Mouse (Mus musculus) MEL (cell line): ENCODE data around the gene Ppp2r1b. TPM values are rescaled to one million over a fixed set of nuclear protein-coding genes. Genes with fewer than 3 reads are reported as not detected.

Source experiments
- DNase-seq: peaks from one replicate; pipeline ENCODE4 v3.0.0; 2011; ENCODE audit warnings: low read depth, low spot score
- H3K27ac ChIP-seq: 2 replicates; pipeline ENCODE4 v1.5.1; 2012; ENCODE audit warnings: low read depth, mild to moderate bottlenecking, control low read depth, low read length, moderate library complexity; ENCODE audit not compliant: control insufficient read depth
- H3K27me3 ChIP-seq, 2 experiments: fragments of 150-350 bp in 1 of 2; sonication (generic) in 1 of 2; 2 replicates each; pipeline ENCODE4 v1.6.1; 2012; ENCODE audit warnings: low read length in 2 of 2, mild to moderate bottlenecking in 2 of 2, improper control_type of control experiment in 1 of 2, moderate library complexity in 1 of 2; ENCODE audit not compliant: insufficient read depth in 2 of 2, control insufficient read depth in 1 of 2
- H3K36me3 ChIP-seq, 2 experiments: 2 replicates each; pipeline ENCODE4 v1.6.1; 2012 to 2014; ENCODE audit warnings: low read length in 2 of 2, improper control_type of control experiment in 1 of 2, inconsistent platforms in 1 of 2, mild to moderate bottlenecking in 1 of 2; ENCODE audit not compliant: insufficient read depth in 2 of 2, control insufficient read depth in 1 of 2
- H3K4me1 ChIP-seq, 2 experiments: fragments of 150-350 bp in 1 of 2; sonication (generic) in 1 of 2; 2 replicates each; pipeline ENCODE4 v1.6.1; 2012; ENCODE audit warnings: low read length in 2 of 2, improper control_type of control experiment in 1 of 2, mild to moderate bottlenecking in 1 of 2; ENCODE audit not compliant: insufficient read depth in 2 of 2, control insufficient read depth in 1 of 2
- H3K4me3 ChIP-seq, 2 experiments: fragments of 150-350 bp in 1 of 2; sonication (generic) in 1 of 2; 2 replicates each; pipeline ENCODE4 v1.5.1; 2012; ENCODE audit warnings: low read depth in 2 of 2, low read length in 2 of 2, mild to moderate bottlenecking in 2 of 2, moderate library complexity in 2 of 2, control low read depth in 1 of 2, improper control_type of control experiment in 1 of 2; ENCODE audit not compliant: control insufficient read depth in 1 of 2, insufficient read depth in 1 of 2
- H3K79me2 ChIP-seq: 2 replicates; pipeline ENCODE4 v1.6.1; 2012; ENCODE audit warnings: mild to moderate bottlenecking, low read length, moderate library complexity; ENCODE audit not compliant: control insufficient read depth, poor library complexity, insufficient read depth
- H3K9ac ChIP-seq: 2 replicates; pipeline ENCODE4 v1.6.1; 2012; ENCODE audit warnings: low read depth, mild to moderate bottlenecking, control low read depth, low read length, moderate library complexity; ENCODE audit not compliant: control insufficient read depth, poor library complexity, severe bottlenecking
- H3K9me3 ChIP-seq: fragments of 150-350 bp; sonication (generic); replicated peaks from 2 replicates; pipeline ENCODE4 v1.6.1; 2012; ENCODE audit warnings: mild to moderate bottlenecking, low read length, improper control_type of control experiment, moderate library complexity; ENCODE audit not compliant: insufficient read depth
- CHD1 ChIP-seq: IDR thresholded peaks from 2 replicates; pipeline ENCODE4 v1.6.1; 2012; ENCODE audit warnings: low read depth, mild to moderate bottlenecking, inconsistent platforms, low read length, improper control_type of control experiment
- CTCF ChIP-seq, 3 experiments: IDR thresholded peaks in 2 of 3; conservative IDR thresholded peaks in 1 of 3; 2 replicates each; pipeline ENCODE4 v1.5.1; 2011 to 2012; ENCODE audit warnings: low read length in 3 of 3, low read depth in 2 of 3, mild to moderate bottlenecking in 2 of 3, improper control_type of control experiment in 1 of 3, inconsistent platforms in 1 of 3, mixed read lengths in 1 of 3, moderate library complexity in 1 of 3; ENCODE audit not compliant: control insufficient read depth in 1 of 3, insufficient read depth in 1 of 3, poor library complexity in 1 of 3, severe bottlenecking in 1 of 3
- ETS1 ChIP-seq: IDR thresholded peaks from 2 replicates; pipeline ENCODE4 v1.6.1; 2012; ENCODE audit warnings: low read depth, mild to moderate bottlenecking, inconsistent platforms, low read length, improper control_type of control experiment, moderate library complexity
- GABPA ChIP-seq: IDR thresholded peaks from 2 replicates; pipeline ENCODE4 v1.6.1; 2012; ENCODE audit warnings: low read depth, mild to moderate bottlenecking, inconsistent platforms, low read length, improper control_type of control experiment, moderate library complexity
- JUND ChIP-seq: IDR thresholded peaks from 2 replicates; pipeline ENCODE4 v1.6.1; 2011; ENCODE audit warnings: low read depth, mild to moderate bottlenecking, improper control_type of control experiment, low read length
- MAZ ChIP-seq: IDR thresholded peaks from 2 replicates; pipeline ENCODE4 v1.6.1; 2012; ENCODE audit warnings: low read depth, mild to moderate bottlenecking, inconsistent platforms, low read length, improper control_type of control experiment
- MEF2A ChIP-seq: IDR thresholded peaks from 2 replicates; pipeline ENCODE4 v1.6.1; 2014; ENCODE audit warnings: low read depth, mild to moderate bottlenecking, inconsistent platforms, low read length, improper control_type of control experiment; ENCODE audit not compliant: poor library complexity, insufficient replicate concordance, severe bottlenecking; ENCODE audit errors: extremely low read depth
- MXI1 ChIP-seq: IDR thresholded peaks from 2 replicates; pipeline ENCODE4 v1.6.1; 2011; ENCODE audit warnings: mild to moderate bottlenecking, low read depth, low read length, improper control_type of control experiment
- MYC ChIP-seq: IDR thresholded peaks from 2 replicates; pipeline ENCODE4 v1.6.1; 2011; ENCODE audit warnings: low read depth, mild to moderate bottlenecking, low read length, improper control_type of control experiment, moderate library complexity
- NRF1 ChIP-seq: IDR thresholded peaks from 2 replicates; pipeline ENCODE4 v1.6.1; 2014; ENCODE audit warnings: low read depth, mild to moderate bottlenecking, inconsistent platforms, low read length, improper control_type of control experiment, moderate library complexity; ENCODE audit not compliant: poor library complexity, insufficient read depth, severe bottlenecking
- POLR2A ChIP-seq, 2 experiments: IDR thresholded peaks; 2 replicates each; pipeline ENCODE4 v1.6.1; 2011 to 2012; ENCODE audit warnings: low read length in 2 of 2, mild to moderate bottlenecking in 2 of 2, control low read depth in 1 of 2, improper control_type of control experiment in 1 of 2, low read depth in 1 of 2, moderate library complexity in 1 of 2; ENCODE audit not compliant: control insufficient read depth in 1 of 2, insufficient read depth in 1 of 2, poor library complexity in 1 of 2
- POLR2AphosphoS2 ChIP-seq: IDR thresholded peaks from 2 replicates; pipeline ENCODE4 v1.6.1; 2011; ENCODE audit warnings: low read length, improper control_type of control experiment
- RAD21 ChIP-seq: IDR thresholded peaks from 2 replicates; pipeline ENCODE4 v1.6.1; 2011; ENCODE audit warnings: mild to moderate bottlenecking, low read depth, low read length, improper control_type of control experiment
- SIN3A ChIP-seq: IDR thresholded peaks from 2 replicates; pipeline ENCODE4 v1.6.1; 2012; ENCODE audit warnings: low read length, improper control_type of control experiment, inconsistent platforms
- SMC3 ChIP-seq: IDR thresholded peaks from 2 replicates; pipeline ENCODE4 v1.6.1; 2011; ENCODE audit warnings: low read depth, low read length, improper control_type of control experiment
- TAL1 ChIP-seq: IDR thresholded peaks from 2 replicates; pipeline ENCODE4 v1.6.1; 2012; ENCODE audit warnings: mild to moderate bottlenecking, inconsistent platforms, low read length, moderate library complexity, mixed read lengths
- TBP ChIP-seq: IDR thresholded peaks from 2 replicates; pipeline ENCODE4 v1.8.0; 2011; ENCODE audit warnings: low read depth, low read length, improper control_type of control experiment
- TCF12 ChIP-seq: IDR thresholded peaks from 2 replicates; pipeline ENCODE4 v1.6.1; 2014; ENCODE audit warnings: low read depth, mild to moderate bottlenecking, inconsistent platforms, low read length, improper control_type of control experiment, moderate library complexity
- UBTF ChIP-seq: IDR thresholded peaks from 2 replicates; pipeline ENCODE4 v1.6.1; 2012; ENCODE audit warnings: low read depth, mild to moderate bottlenecking, inconsistent platforms, low read length, improper control_type of control experiment, moderate library complexity, borderline replicate concordance; ENCODE audit not compliant: insufficient read depth
- USF2 ChIP-seq, 2 experiments: IDR thresholded peaks; 2 replicates each; pipeline ENCODE4 v1.6.1; 2011 to 2012; ENCODE audit warnings: improper control_type of control experiment in 2 of 2, low read length in 2 of 2, borderline replicate concordance in 1 of 2, inconsistent platforms in 1 of 2, low read depth in 1 of 2, mild to moderate bottlenecking in 1 of 2; ENCODE audit not compliant: insufficient read depth in 1 of 2
- ZC3H11A ChIP-seq: IDR thresholded peaks from 2 replicates; pipeline ENCODE4 v1.6.1; 2012; ENCODE audit warnings: low read depth, mild to moderate bottlenecking, inconsistent platforms, low read length, improper control_type of control experiment
- ZKSCAN1 ChIP-seq: IDR thresholded peaks from 2 replicates; pipeline ENCODE4 v1.6.1; 2012; ENCODE audit warnings: low read depth, mild to moderate bottlenecking, inconsistent platforms, low read length, improper control_type of control experiment, moderate library complexity
- ZMIZ1 ChIP-seq: IDR thresholded peaks from 2 replicates; pipeline ENCODE4 v1.6.1; 2012; ENCODE audit warnings: low read depth, mild to moderate bottlenecking, inconsistent platforms, low read length, improper control_type of control experiment, moderate library complexity
- ZNF384 ChIP-seq: IDR thresholded peaks from 2 replicates; pipeline ENCODE4 v1.6.1; 2012; ENCODE audit warnings: low read depth, mild to moderate bottlenecking, inconsistent platforms, low read length, improper control_type of control experiment
- polyA plus RNA-seq, 2 experiments: library from polyadenylated mRNA; stranded (reverse) in 1 of 2; unstranded in 1 of 2; fragments of >175 nt in 1 of 2; fragments of >200 nt in 1 of 2; gene quantifications; 2 replicates each; pipeline versions ENCODE4 v1.2.1 to v1.2.4; 2012; ENCODE audit warnings: low replicate concordance in 2 of 2, low read depth in 1 of 2; ENCODE audit not compliant: insufficient read length in 2 of 2, insufficient read depth in 1 of 2, missing spikeins in 1 of 2
- total RNA-seq: library from RNA; depleted of rRNA; stranded (reverse); fragments of 300-350 nt; gene quantifications from 2 replicates; pipeline ENCODE4 v1.2.3, GENCODE M21; 2012

Gene Ppp2r1b
- total and polyA plus RNA-seq, 3 experiments, result 67.6 to 101 TPM; not detected in 1

- H3K9me3 ChIP-seq, result no peaks in the 10 kb centered on the region
- H3K4me3 ChIP-seq, result no peak overlapping the region
- DNase-seq, result no peak
- H3K36me3 ChIP-seq, result peaks cover 0 to 4% of the 10 kb centered on the region in 2 experiments; a peak in 2 of 4 replicates
- no peaks in the 10 kb centered on the region for H3K4me1 ChIP-seq
- no peak overlapping the region for H3K9ac ChIP-seq
- H3K79me2 ChIP-seq, result no peaks in the 10 kb centered on the region
- H3K27ac ChIP-seq, result no peak overlapping the region
- TF ChIP-seq TAL1 (no peak), TBP (no peak), UBTF (no peak), ZKSCAN1 (no peak), MAZ (no peak)
- H3K27me3 ChIP-seq, result no peaks in the 10 kb centered on the region
Observed at GRCm38 (mm10) chr9:50889964-50890363, 44.9 kb downstream of the Ppp2r1b start.

- Histone ChIP-seq H3K4me1 (no peaks in the 10 kb centered on the region), H3K9ac (no peak overlapping the region), H3K36me3 (peaks cover 0 to 4% of the 10 kb centered on the region in 2 experiments; a peak in 2 of 4 replicates), H3K79me2 (no peaks in the 10 kb centered on the region), H3K27me3 (no peaks in the 10 kb centered on the region), H3K4me3 (no peak overlapping the region), H3K27ac (no peak overlapping the region), H3K9me3 (no peaks in the 10 kb centered on the region)
- DNase-seq, result no peak
- no peak for TF ChIP-seq CTCF (IDR thresholded peaks at IDR 0.05 in 2 of 3, conservative IDR thresholded peaks at IDR 0.05 in 1 of 3; ENCODE audit: control insufficient read depth in 1 of 3, insufficient read depth in 1 of 3, low read depth in 2 of 3, low read length in 3 of 3, poor library complexity in 1 of 3, severe bottlenecking in 1 of 3)
- TF ChIP-seq USF2 (IDR thresholded peaks at IDR 0.05; ENCODE audit: borderline replicate concordance in 1 of 2, insufficient read depth in 1 of 2, low read depth in 1 of 2, low read length in 2 of 2), result no peak
- no peak for TF ChIP-seq SIN3A
- TF ChIP-seq ZMIZ1, result no peak
- no peak for TF ChIP-seq TAL1
- no peak for TF ChIP-seq POLR2A (IDR thresholded peaks at IDR 0.05; ENCODE audit: control insufficient read depth in 1 of 2, insufficient read depth in 1 of 2, low read depth in 1 of 2, low read length in 2 of 2, poor library complexity in 1 of 2)
- TF ChIP-seq NRF1, result no peak
- TF ChIP-seq MEF2A, result no peak
- TF ChIP-seq TBP, result no peak
Observed at GRCm38 (mm10) chr9:50890494-50891090, 45.5 kb downstream of the Ppp2r1b start.

GRCm38 (mm10) chr9:50893665-50894064 is 48.6 kb downstream of the Ppp2r1b start:
- H3K36me3 ChIP-seq, result peaks cover 0 to 9% of the 10 kb centered on the region in 2 experiments; a peak in 2 of 4 replicates
- no peak overlapping the region for H3K27ac ChIP-seq
- DNase-seq, result no peak
- H3K27me3 ChIP-seq, result no peaks in the 10 kb centered on the region
- H3K79me2 ChIP-seq, result no peaks in the 10 kb centered on the region
- H3K9me3 ChIP-seq, result no peaks in the 10 kb centered on the region
- peaks cover 0 to 3% of the 10 kb centered on the region in 2 experiments; a peak in 1 of 4 replicates for H3K4me1 ChIP-seq
- TF ChIP-seq ETS1 (no peak), JUND (no peak), POLR2AphosphoS2 (no peak; the same call in 1 of the 2 replicates), ZC3H11A (no peak), MXI1 (no peak), SMC3 (no peak), MYC (no peak), TCF12 (no peak), CHD1 (no peak), RAD21 (no peak), GABPA (no peak), ZNF384 (no peak)
- H3K4me3 ChIP-seq, result no peak overlapping the region
- no peak overlapping the region for H3K9ac ChIP-seq
